Mouse (Mus musculus) cerebellum, postnatal 36 days (tissue): ENCODE measurements around the gene Olfr366.
"Not testable (repeated sequence)": the region's sequence is repeated elsewhere in the genome, so short reads cannot be mapped to it uniquely, and the experiment has no call there.

Source experiments
- DNase-seq, 2 experiments: peaks; one replicate each; pipeline ENCODE4 v3.0.0; 2021 to 2022; ENCODE audit warnings: mixed read lengths in 2 of 2

Gene Olfr366

GRCm38 (mm10) chr2:37211274-37211673 is at the start of gene Olfr366:
Gene Olfr366 (plus strand): TSS chr2:37211574.
- DNase-seq, result no peak

GRCm38 (mm10) chr2:37187898-37188297 is 23.5 kb upstream of the Olfr366 start, which contains the start of gene Olfr365:
Gene Olfr365 (plus strand): TSS chr2:37188198.
- DNase-seq, result no peak

GRCm38 (mm10) chr2:37261781-37262180 is 50.4 kb downstream of the Olfr366 start:
- not testable (repeated sequence) for DNase-seq
